Mouse (Mus musculus): ENCODE data around the gene Pwwp2b.

Gene Pwwp2b

GRCm38 (mm10) chr7:139310487-139310951, 62.2 kb downstream of the Pwwp2b start:
- no peak for DNase-seq (ENCODE audit: low read depth, low spot score)
- H3K27me3 ChIP-seq (ENCODE audit: control insufficient read depth, insufficient read depth, low read length, poor library complexity, severe bottlenecking) = no peaks in the 10 kb centered on the region
- H3K36me3 ChIP-seq (ENCODE audit: control insufficient read depth, insufficient read depth, low read length, poor library complexity, severe bottlenecking) = no peaks in the 10 kb centered on the region

GRCm38 (mm10) chr7:139312686-139313085, 64.4 kb downstream of the Pwwp2b start:
- Histone ChIP-seq H3K27me3 (ENCODE audit: control insufficient read depth, insufficient read depth, low read length, poor library complexity, severe bottlenecking) (no peaks in the 10 kb centered on the region), H3K36me3 (ENCODE audit: control insufficient read depth, insufficient read depth, low read length, poor library complexity, severe bottlenecking) (no peaks in the 10 kb centered on the region)
- no peak for DNase-seq (ENCODE audit: low read depth, low spot score)

GRCm38 (mm10) chr7:139313413-139313812, 65.1 kb downstream of the Pwwp2b start:
- Histone ChIP-seq H3K36me3 (ENCODE audit: control insufficient read depth, insufficient read depth, low read length, poor library complexity, severe bottlenecking) (no peaks in the 10 kb centered on the region), H3K27me3 (ENCODE audit: control insufficient read depth, insufficient read depth, low read length, poor library complexity, severe bottlenecking) (no peaks in the 10 kb centered on the region)
- DNase-seq (ENCODE audit: low read depth, low spot score) = no peak

DNA sequence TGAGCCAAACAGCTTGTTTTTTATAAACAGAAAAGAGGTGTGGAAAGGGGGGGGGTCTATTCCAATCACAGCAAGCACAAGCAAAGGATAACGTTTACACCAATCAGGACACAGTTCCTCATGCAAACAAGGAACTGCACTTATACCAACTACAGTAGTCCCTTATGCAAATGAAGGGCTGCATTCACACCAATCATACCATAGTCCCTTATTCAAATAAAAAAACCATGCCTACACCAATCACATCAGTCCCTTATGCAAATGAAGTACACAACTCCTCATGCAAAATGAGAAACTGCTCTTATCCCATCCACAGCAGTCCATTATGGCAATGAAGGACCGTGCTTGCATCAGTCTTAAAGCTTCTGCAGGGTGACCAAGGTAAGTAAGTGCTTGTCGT, 66.4 kb downstream of the Pwwp2b start:
- H3K27me3 ChIP-seq (ENCODE audit: control insufficient read depth, insufficient read depth, low read length, poor library complexity, severe bottlenecking) = no peaks in the 10 kb centered on the region
- H3K36me3 ChIP-seq (ENCODE audit: control insufficient read depth, insufficient read depth, low read length, poor library complexity, severe bottlenecking) = no peaks in the 10 kb centered on the region
- no peak for DNase-seq (ENCODE audit: low read depth, low spot score)

- no peak for DNase-seq (ENCODE audit: low read depth, low spot score)
- Histone ChIP-seq H3K36me3 (ENCODE audit: control insufficient read depth, insufficient read depth, low read length, poor library complexity, severe bottlenecking) (no peaks in the 10 kb centered on the region), H3K27me3 (ENCODE audit: control insufficient read depth, insufficient read depth, low read length, poor library complexity, severe bottlenecking) (no peaks in the 10 kb centered on the region)
Observed at GRCm38 (mm10) chr7:139319006-139319411, 70.7 kb downstream of the Pwwp2b start.
